Mouse (Mus musculus) hindlimb bud, embryonic 11.5 days (tissue): ENCODE measurements at regions not wholly inside any gene's neighbourhood (a gene's known extent, or its start where the extent isn't known, plus 50 kb on each side); places are given as distances from the start of the nearest gene placed in this dataset.

Experiments used
- DNase-seq: peaks from one replicate; pipeline ENCODE4 v3.0.0-alpha.2; 2012; ENCODE audit warnings: low read depth, low spot score; ENCODE audit errors: extremely low spot score

DNA sequence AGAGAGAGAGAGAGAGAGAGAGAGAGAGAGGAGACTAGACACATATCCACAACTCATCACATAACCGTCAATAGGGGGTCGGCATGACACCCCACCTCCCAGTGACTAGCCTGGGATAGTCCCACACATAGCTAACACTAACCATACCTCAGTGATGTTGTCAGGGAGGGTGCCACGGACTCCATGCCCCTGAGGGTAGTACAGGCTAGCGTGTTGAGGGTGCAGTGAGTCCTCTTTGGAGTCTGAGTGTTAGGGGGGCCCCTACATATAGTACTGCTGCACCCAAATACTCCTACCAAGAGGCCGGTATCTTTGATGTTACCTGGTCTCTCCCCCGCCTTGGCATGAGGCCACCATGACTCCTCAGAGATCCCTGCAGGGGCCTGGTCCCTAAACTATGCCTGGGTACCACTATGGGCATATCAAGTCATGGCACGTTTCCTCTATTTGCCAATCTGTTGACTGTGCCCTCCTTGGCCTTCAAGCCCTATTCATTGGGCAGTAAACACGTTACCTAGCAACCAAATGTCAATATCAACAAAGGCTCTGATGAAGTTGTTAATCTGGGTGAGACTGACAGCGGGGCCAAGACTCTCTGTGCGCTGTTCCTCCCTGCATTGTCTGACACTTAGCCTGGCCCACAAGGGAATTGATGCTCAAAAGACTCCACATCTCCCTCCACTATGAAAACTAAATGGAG lies 156.7 kb downstream of the Inhbb start:
- DNase-seq, result no peak

DNA sequence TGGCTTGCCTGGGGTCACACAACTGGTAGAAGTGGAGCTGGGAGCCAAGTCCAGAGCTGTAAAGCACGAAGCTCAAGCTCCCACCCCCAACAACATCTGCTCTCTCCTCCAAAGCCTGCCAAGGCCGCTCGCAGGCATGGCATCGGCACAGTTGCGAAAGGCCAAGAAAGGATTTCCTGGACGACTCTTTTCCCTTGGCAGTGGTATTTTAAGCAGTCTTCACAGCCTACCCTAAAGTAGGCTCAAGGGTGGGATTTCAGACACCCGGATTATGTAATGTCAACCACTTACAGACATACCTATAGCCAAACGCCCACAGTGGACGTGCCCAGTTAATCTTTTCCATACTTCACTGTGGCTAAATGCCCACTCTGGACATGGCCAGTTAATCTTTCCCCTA lies 162.6 kb downstream of the Inhbb start:
- no peak for DNase-seq

DNA sequence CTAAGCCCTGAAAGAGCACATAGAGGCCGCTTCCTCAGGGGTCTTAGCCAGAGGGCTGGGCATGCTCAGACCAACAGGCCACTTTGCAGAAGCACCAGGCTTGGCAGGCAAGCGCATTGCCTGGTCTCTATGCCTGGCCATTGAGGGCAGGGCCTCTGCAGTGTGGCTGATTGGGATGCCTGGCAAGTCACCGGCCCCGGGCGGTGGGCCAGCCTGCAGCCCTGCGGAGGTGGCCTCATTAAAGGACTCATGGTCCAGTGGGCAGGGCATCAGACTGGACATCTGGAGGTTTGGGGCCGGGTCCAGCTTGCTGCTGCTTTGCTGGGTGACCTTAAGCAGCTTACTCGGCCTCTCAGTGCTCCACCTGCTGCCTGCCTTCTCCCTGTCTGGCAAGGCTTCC lies 165.3 kb downstream of the Inhbb start:
- DNase-seq, result no peak

DNA sequence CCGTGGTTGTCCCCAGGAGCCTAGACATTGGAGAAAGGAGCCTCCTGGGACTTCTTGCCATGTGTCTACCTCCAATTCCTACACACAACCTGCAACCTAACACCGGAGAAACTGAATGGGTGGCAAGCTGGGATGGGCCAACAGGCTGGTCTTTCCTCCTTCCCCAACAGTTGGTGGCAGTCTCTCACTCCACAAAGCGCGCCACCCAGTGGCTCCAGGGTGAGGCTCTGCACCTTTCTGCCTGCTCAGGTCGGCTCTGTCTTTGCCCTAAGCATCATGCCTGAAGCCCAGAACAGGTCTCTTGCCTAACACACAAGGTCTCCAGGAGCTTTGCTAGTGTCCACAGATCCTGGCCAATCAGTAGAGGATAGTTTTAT lies 166.0 kb downstream of the Inhbb start:
- no peak for DNase-seq

- DNase-seq, result no peak
Measured at GRCm38 (mm10) chr1:119255386-119256096, 166.5 kb downstream of the Inhbb start.

- no peak for DNase-seq
Measured at GRCm38 (mm10) chr1:119254928-119255327, 167.1 kb downstream of the Inhbb start.

DNA sequence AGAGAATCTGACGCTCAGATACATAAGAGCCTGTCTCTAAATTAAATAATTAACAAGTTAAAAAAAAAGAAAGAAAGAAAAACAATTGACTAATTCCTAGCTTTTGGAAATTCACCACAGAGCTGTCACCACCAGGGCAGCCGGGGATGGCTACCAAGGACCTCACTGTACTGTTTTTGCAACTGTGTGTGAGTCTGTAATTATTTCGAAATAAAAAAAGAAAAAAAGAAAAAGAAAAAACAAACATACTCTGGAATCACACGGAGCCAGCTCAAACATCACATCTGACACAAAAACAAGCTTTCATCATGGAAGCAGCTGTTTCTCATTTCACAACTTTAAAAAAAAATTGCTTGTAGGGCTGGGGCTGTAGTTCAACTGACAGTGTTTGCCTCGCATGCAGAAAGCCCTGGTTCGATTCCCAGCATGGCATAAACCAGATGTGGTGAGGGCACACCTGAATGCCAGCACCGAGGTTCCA lies 168.6 kb downstream of the Inhbb start:
- peak; percentile 0 for DNase-seq

DNA sequence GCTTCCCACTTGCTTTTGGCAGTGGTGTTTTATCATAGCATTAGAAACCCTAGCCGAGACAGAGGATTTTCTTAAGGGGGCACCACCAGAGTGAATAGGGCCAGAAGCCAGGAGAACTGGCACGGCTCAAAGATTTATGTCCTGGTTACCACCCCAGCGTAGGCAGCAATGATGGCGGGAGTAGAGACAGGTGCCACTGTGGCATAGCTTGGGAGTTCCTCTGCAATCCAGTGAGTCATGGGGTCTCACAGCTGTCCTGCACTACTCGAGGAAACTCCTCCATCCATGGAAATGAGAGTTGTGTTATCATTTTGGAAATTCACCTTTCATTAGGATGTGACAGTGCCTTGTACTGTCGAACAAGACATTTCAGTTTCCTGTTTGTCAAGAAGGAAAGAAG lies 169.6 kb downstream of the Inhbb start:
- no peak for DNase-seq

- DNase-seq, result no peak
Measured at GRCm38 (mm10) chr1:119251741-119252140, 170.3 kb downstream of the Inhbb start.

DNA sequence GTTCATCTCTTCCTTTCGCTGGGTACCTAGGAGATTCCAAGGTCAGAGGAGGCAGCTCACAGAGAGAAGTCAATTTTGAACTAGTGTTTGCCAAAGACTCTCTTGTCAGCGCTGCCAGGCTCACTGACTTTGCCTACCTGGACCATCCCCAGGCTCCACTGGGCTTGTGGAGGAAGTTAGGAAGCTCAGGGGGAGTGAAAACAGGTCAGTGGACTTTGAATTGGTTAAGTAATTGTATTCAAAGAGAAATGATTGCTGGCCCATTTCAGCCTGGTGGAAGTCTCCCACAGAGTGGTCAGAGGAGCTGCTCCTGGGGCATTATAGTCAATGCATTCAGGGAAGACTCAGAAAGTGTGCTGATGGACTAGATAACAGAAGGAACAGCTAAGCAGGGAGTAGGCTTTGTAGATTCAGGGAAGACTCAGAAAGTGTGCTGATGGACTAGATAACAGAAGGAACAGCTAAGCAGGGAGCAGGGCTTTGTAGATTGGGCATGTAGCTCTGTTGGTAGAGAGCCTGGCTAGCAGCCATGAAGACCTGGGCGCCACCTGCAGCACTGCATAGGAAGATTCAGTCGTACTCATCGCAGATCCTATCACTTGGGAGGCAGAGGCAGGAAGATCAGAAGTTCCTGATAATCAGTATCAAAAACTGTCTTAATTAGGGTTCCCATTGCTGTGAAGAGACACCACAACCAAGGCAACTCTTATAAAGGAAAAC lies 173.1 kb downstream of the Inhbb start:
- DNase-seq, result no peak

DNA sequence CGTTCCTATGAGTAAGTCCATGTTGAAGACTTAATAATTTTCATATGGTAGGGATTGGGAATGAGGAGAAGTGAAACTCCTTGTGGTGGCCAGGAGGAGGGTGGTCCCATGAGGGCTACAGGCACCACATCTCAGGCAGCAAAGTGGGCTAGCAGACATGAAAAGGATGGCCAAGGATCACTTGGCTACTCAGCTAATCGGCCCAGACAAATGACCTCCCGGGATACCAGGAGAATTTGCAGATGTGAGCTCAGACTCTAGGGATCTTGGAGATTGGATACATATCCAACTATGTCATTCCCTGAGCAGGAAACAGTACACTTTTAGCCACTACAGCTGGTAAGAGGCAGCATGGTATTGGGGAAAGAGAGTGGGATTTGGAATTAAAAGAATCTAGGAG lies 174.9 kb downstream of the Inhbb start:
- DNase-seq, result no peak

GRCm38 (mm10) chr1:119238463-119238862 lies 183.6 kb downstream of the Inhbb start:
- no peak for DNase-seq

DNA sequence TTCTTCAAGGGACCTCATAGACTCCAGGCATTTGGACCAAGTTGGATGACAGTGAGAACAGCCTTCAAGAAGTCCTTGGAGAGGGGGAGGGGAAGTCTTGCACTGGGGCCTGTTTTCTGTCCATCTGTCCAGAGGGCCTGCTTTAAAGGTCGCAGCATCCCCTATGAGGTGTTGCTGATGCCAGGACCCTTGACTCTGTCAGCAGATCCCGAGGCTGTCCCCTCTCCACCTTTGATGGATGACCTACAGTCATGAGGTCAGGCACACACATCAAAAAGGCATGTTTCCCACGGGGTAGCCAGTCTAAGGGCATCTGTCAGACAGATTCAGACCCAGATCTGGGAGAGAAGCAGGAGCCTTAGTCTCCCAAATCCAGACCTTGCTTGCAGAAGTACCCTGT lies 183.4 kb upstream of the Gli2 start:
- DNase-seq, result no peak

DNA sequence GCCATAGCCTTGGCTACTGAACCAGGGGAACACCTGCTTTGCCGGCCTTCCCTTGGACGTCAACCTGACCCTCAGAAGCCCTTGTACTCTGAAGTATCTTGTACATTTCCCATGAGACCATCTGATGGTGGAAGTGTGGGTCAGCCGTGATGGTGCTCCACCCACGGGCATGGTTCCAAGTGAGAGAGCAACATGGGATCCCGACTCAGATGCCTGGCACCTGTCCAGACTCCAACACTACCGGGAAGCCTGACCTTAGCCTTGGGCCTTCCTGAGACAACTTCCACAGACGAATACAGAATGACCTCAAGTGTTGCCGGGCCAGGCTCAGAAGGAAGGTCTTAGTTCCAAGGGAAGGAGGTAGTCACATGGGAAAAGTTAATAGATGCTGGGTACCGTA lies 181.0 kb upstream of the Gli2 start:
- DNase-seq, result no peak

GRCm38 (mm10) chr1:119226996-119227395 lies 173.6 kb upstream of the Gli2 start:
- no peak for DNase-seq

DNA sequence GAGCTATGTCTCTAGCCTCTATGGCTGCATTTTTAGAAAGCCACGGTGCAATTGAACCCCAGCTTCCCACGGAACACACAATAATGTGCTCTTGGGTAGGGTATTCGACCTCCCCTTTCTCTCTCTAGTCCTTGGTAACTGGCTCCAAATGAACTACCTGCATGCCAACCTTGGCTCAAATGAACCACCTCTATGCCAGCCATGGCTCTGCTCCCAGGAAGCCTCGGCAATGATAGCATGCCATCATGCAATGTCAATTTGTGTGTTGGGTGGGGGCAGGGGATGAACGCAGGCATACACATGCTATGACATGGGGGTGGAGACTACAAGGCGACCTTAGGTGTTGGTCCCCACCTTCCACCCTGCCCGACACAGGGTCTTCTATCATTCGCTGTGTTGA lies 170.5 kb upstream of the Gli2 start:
- no peak for DNase-seq

GRCm38 (mm10) chr1:119221901-119222300 lies 168.5 kb upstream of the Gli2 start:
- no peak for DNase-seq

DNA sequence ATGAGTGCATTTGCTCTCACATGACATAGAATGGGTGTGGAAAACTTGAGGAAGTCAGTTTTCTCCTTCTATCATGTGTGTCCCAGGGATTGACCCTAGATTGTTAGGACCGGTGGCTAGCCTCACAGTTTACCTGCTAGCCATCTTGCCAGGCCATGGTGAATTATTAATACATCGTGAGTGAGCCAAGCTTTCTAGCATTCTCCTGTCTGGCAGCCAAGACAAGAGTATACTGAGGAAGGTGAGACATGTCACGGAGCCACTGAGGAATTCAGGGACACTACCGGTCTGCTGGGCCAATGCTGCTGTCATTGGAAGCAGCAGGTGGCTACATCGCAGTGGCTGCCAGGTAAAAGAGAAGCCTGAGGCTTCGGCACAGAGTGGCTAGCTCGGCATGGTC lies 167.6 kb upstream of the Gli2 start:
- no peak for DNase-seq

DNA sequence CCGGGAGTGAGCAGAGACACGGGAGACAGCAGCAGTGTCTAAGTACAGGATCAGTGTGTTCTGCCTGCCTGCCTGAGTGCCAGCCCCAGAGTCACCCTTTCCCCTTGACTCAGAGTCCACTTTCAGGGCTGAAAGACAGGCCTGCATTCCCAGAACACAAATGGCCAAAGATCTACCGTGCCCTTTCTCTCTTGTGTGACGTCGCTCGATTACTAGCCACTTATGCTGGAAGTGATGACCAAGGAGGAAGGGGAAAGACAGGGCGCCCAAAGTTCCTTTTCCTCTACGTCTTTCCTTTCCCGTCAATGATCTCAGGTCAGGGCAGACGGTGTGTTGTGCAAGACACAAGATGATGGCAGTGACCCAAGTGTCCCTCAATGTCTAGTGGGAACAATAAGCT lies 166.4 kb upstream of the Gli2 start:
- DNase-seq, result no peak

DNA sequence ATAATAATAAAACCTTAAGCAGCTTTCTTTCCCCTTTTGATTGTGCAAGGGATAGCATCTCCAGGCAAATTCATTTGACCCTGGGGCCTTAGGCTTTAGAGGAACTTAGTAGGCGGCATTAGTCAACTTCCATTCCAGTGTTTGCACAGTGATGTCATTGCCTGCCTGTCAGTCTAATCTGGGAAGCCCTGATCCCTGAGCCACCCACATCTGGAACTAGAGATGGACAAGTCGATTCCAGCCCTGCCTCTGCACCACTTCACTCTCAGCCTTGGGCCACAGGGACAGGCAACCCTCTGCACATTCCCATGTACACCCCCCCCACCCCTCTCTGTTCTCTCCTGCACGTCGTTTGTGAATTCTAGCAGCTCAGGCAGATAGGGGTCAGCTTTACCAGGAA lies 164.0 kb upstream of the Gli2 start:
- no peak for DNase-seq

DNA sequence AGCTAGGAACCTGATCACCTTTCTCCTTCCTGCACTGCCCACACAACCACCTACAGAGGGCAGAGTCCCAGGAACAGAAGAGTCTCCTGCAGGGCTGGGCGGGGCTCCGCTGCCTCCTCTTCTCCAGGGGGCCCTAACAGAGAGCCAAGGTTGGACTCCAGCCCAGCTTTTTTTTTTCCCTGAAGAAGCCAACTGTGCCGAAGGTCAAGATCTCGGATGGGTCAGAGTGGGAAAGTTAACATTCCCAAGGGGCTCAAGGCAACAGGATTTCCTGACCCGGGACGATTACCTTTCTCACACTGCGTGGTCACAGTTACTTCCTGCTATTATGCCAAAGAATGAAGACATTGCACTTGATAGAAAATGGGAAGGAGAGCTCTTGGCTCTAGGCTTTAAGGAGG lies 156.2 kb upstream of the Gli2 start:
- no peak for DNase-seq

DNA sequence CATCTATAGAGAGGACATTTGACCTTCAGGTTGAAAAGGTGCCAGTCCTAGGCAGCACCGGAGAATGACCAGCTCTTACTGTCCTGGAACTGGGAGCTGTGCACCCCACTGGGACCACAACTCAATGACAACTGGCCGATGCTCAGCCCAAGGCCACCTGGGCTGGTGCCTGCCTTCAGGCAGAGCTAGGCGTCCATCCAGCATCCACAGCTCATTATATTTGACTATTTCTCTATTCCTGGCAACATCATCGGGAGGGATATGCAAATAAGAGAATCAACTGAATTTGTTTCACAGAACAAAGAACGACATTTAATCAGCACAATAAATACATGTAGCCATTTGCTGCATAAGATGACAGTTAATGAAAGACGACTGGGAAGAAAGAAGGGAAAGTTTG lies 149.0 kb upstream of the Gli2 start:
- DNase-seq, result no peak
